Mouse (Mus musculus) urinary bladder, postnatal 4 days (tissue): ENCODE data around the gene Tshz2.

ENCODE experiments used
- DNase-seq, 2 experiments: peaks; one replicate each; pipeline ENCODE4 v3.0.0; 2021 to 2022; ENCODE audit warnings: low spot score in 2 of 2

Tshz2 gene

GRCm38 (mm10) chr2:169940297-169941142 is 307.7 kb downstream of the Tshz2 start:
- no peak for DNase-seq

GRCm38 (mm10) chr2:169943727-169944126 is 310.9 kb downstream of the Tshz2 start:
- DNase-seq: no peak

- no peak for DNase-seq
Observed at GRCm38 (mm10) chr2:169948139-169948538, 315.3 kb downstream of the Tshz2 start.

GRCm38 (mm10) chr2:169951041-169951440 is 318.2 kb downstream of the Tshz2 start:
- no peak for DNase-seq

GRCm38 (mm10) chr2:169952981-169953380 is 320.2 kb downstream of the Tshz2 start:
- no peak for DNase-seq

- no peak for DNase-seq
Observed at GRCm38 (mm10) chr2:169958736-169959573, 326.1 kb downstream of the Tshz2 start.

GRCm38 (mm10) chr2:169961463-169962230 is 328.8 kb downstream of the Tshz2 start:
- no peak for DNase-seq

GRCm38 (mm10) chr2:169962231-169962600 is 329.4 kb downstream of the Tshz2 start:
- DNase-seq: no peak

- no peak for DNase-seq
Observed at GRCm38 (mm10) chr2:169962776-169963175, 330.0 kb downstream of the Tshz2 start.

- DNase-seq: no peak
Observed at GRCm38 (mm10) chr2:169970481-169970880, 337.7 kb downstream of the Tshz2 start.

- no peak for DNase-seq
Observed at GRCm38 (mm10) chr2:169982925-169983324, 350.1 kb downstream of the Tshz2 start.

GRCm38 (mm10) chr2:169987186-169987585 is 354.4 kb downstream of the Tshz2 start:
- DNase-seq: no peak

GRCm38 (mm10) chr2:169989186-169989585 is 356.4 kb downstream of the Tshz2 start:
- DNase-seq: no peak

GRCm38 (mm10) chr2:169990991-169991390 is 358.2 kb downstream of the Tshz2 start:
- DNase-seq: no peak

GRCm38 (mm10) chr2:169995987-169996386 is 363.2 kb downstream of the Tshz2 start:
- no peak for DNase-seq

GRCm38 (mm10) chr2:169996501-169997237 is 363.9 kb downstream of the Tshz2 start:
- no peak for DNase-seq

- DNase-seq: no peak
Observed at GRCm38 (mm10) chr2:169997276-169998049, 364.6 kb downstream of the Tshz2 start.

GRCm38 (mm10) chr2:169998878-169999337 is 366.1 kb downstream of the Tshz2 start:
- no peak for DNase-seq

GRCm38 (mm10) chr2:170002594-170003504 is 370.0 kb downstream of the Tshz2 start:
- peak in 1 of 2 experiments; percentile 33 for DNase-seq
